Mouse (Mus musculus): ENCODE measurements around the gene Zfp385a. TPM values are rescaled to one million over a fixed set of nuclear protein-coding genes. Genes with fewer than 3 reads are reported as not detected.

Zfp385a gene
- total RNA-seq, 2 experiments from 2014 or later, result 16.6 to 18.4 TPM

DNA sequence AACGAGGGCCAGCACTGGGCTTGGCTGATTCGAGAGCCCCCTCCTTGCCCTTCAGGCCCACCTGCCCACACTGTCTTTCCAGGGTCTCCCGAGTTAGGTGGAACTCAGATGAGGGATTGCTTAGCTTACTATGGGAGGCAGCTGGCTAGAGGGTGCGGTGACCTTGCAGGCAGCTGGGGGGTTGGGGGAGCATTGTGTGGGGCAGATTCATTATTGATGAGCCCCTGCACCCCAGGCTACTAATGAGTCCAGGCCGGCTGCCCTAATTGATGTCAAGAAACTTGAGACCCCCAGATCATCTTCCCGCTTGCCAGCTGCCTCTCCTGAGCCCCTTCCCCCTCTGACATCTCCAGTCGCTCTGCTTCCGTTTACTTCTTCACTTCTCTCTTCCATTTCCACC lies 1.7 kb upstream of the Zfp385a start:
- intact Hi-C loops (cut with DNase I), result no loop called here
- DNase-seq, result no peak

- intact Hi-C loops (cut with DNase I), result no loop called here
- DNase-seq, result no peak
Measured at GRCm38 (mm10) chr15:103340786-103341185, 893 bp upstream of the Zfp385a start.

- DNase-seq, result no peak
- intact Hi-C loops (cut with DNase I), result no loop called here
Measured at GRCm38 (mm10) chr15:103339166-103339960, 530 bp downstream of the Zfp385a start.

DNA sequence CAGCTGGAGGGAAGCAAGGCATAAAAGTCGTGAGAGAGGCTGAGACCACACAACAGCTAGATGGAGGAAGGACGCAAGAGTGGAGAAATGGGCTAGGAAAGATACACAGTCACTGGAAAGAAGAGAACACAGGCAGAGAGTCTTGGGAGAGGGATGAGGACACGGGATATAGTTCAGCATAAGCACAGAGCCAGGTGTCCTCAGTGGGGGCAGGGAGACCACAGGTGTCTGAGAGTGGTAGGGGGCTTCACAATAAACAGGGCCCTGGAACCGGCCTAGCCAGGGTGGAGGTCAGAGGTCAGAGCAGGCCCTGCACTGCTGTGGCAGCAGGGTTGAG lies 1.1 kb downstream of the Zfp385a start:
- DNase-seq, result no peak

GRCm38 (mm10) chr15:103336996-103337667 lies 2.8 kb downstream of the Zfp385a start:
- intact Hi-C loops (cut with DNase I), result no loop called here
- no peak for DNase-seq

More for the DNA sequence above, 1.1 kb downstream of the Zfp385a start:
- intact Hi-C loops (cut with DNase I), result no loop called here

DNA sequence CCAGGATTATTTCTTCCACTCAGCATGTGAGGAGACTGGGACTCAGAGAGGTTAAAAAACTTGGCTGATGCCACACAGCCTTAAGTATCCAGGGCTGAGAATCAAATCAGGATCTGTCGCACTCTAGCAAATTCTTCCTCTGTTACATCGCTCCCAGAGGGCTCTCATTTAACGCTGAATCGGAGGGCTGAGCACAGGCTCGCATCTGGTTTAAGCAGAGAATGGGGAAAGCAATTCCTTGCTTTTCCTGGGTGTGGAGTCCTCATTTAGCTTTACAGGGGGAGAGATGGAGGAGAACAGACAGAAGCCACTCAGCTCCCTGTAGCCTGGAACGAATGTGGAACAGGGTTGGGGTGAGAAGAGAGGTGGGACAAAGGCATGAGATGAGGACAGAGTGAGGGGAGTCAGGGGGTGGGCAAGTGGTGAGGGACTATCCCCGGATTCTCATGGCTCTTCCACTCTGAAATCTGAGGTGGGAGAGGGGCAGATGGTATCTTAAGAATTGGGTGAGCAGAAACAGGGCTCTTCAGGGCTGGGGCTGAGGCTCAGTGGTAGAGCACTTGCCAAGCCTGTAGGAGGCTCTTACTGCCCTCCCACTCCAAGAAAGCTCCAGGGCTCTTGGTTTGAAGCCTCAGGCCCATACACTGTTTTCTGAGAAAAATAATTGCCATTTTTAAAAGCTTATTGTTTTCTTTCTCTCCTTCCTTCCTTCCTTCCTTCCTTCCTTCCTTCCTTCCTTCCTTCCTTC lies 4.2 kb downstream of the Zfp385a start:
- intact Hi-C loops (cut with DNase I), result no loop called here
- DNase-seq, result no peak

DNA sequence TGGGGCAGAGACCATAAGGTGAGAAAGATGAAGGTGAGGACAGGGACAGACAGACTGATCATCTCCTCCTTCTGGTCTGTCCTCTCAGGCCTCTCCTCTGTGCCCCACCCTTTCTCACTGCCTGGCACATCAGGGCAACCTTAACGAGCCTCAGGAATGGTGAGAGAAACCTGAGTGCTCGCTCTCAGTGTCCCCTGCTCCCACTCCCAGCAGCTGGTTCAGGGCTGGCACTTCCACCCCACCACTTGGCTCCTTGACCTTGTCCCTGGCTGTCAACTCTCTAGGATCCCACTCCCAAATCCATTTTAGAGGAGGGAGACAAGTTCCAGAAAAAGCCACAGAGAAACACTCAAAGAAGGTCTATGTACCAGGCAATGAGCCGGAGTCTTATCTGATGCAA lies 4.9 kb downstream of the Zfp385a start:
- DNase-seq, result no peak
- intact Hi-C loops (cut with DNase I), result no loop called here

DNA sequence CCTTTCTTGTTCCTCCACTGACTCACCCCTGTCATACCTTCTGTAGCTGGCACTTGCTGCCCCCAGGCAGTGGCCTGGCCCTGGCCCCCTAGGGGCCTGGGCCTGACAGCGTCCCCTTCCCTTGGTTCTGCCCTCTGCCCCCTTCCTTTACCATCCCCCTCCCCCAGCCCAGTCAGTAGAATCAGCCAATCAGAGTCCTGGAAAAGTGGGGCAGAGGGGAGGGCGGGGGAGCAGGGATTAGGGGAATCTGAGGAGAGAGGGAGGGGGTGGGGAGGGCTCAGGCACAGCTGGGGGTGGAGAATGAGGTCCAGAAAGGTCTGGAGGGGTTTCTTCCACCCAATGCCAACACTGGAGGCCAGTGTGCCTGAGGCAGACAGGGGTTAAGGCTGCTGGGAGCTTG lies 5.7 kb downstream of the Zfp385a start:
- intact Hi-C loops (cut with DNase I), result no loop called here
- DNase-seq, result no peak

DNA sequence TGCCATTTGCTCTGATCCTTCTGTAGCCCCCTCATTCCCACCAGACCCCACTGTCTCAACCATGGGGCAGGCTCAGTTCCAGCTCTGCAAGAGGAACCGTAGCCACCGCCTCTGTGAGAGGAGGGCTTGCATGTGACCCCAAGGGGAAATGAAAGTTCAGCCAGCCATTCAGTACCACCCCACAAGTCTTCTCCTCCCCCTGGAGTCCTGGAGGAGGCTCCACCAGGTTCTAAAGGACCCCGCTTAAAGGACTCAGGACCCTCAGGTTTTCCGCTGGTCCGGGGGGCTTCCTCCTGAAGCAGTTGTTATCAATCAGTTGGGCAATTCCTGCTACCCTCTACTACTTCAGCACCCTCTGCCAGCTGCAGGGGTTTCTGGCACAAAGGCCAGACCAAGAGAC lies 6.2 kb downstream of the Zfp385a start:
- intact Hi-C loops (cut with DNase I), result no loop called here
- DNase-seq, result no peak

- intact Hi-C loops (cut with DNase I), result no loop called here
- DNase-seq, result no peak
Measured at GRCm38 (mm10) chr15:103333081-103333615, 6.7 kb downstream of the Zfp385a start.

DNA sequence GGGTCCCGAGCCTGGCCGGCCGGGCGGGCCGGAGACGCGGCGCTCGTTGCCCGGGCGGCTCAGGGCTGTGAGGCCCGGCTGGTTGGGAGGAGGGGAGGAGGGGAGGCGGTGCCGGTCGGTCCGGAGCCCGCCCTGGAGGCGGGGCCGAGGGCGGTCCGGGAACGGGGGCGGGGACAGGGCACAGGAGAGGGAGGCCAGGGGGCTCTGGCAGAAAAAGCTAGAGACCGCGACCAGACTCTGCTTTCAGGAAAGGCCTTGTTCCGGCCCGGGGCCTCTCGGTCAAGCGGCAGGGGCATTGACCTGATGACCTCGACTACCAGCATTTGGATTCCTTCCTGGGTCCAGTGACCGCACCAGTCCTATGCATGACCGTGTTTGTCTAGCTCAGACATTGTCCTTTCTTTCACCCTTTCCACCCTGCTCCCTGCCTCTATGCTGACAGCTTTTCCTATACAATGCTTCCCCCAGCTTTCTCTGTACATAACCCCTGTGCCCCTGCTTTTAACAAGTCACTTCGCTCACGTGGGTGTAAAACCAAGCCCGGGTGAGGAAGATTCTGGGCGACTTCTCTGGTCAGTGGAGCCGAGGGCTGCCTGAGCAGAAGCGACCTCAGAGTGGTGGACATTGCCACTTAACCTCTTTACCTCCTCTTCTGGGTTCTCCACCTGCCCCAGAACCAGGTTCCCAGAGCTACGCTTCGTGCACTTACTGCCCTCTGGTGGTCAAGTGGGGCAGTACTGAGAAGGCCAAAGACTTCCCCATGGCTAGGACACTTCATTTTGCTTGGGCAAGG lies 16.2 kb downstream of the Zfp385a start:
- intact Hi-C loops (cut with DNase I), result no loop called here

DNA sequence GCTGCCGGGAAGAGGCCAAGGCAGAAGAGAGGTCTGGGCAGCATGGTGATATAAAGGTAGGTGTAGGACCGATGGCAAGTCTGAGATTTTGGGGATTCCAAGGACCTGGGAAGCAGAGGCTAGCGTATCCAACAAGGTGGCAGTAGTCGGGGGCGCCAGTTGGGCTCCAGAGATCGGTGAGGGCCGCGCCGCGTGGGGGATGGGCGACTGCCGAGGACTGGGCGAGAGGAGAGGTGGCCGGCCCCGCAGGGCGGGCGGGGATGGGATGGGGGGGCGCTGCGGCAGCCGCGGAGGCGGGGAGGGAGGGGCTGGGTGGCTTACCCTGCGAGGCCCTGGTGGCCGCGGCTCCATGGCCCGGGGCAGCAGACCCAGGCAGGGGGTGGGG lies 16.8 kb downstream of the Zfp385a start:
- no peak for DNase-seq
- intact Hi-C loops (cut with DNase I), result no loop called here

More for the DNA sequence above, 16.2 kb downstream of the Zfp385a start:
- DNase-seq, result peak; percentile 94 to 95

- DNase-seq, result no peak
- intact Hi-C loops (cut with DNase I), result no loop called here
Measured at GRCm38 (mm10) chr15:103322396-103322795, 17.5 kb downstream of the Zfp385a start.

- peak; percentile 49 to 71 for DNase-seq
- intact Hi-C loops (cut with DNase I), result no loop called here
Measured at GRCm38 (mm10) chr15:103321076-103321475, 18.8 kb downstream of the Zfp385a start.

GRCm38 (mm10) chr15:103318201-103318816 lies 21.6 kb downstream of the Zfp385a start:
- peak in 1 of 2 experiments; percentile 60 for DNase-seq
- intact Hi-C loops (cut with DNase I), result no loop called here

DNA sequence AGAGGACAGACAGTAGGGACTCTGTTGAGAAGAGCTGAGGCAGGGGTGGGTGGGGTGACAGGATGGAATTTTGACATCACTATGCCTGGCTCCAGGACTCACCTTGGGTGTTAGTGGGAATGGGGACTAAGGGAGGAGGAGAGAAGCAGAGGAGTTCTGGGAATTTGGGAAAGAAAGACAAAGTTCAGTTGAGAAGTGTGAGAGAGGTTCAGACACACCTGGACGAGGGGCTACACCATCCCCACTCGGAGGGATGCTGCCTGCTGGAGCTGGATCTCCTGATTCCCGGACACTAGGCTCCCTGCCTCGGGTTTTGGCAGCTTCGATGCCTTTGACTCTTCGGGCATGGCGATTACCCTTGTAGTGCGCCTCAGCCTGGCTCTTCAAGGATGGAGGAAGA lies 22.2 kb downstream of the Zfp385a start:
- intact Hi-C loops (cut with DNase I), result no loop called here
- no peak for DNase-seq

GRCm38 (mm10) chr15:103317120-103317519 lies 22.8 kb downstream of the Zfp385a start:
- no peak for DNase-seq
- intact Hi-C loops (cut with DNase I), result no loop called here

GRCm38 (mm10) chr15:103315979-103316776 lies 23.7 kb downstream of the Zfp385a start:
- peak; percentile 82 to 83 for DNase-seq
- intact Hi-C loops (cut with DNase I), result no loop called here

- intact Hi-C loops (cut with DNase I), result no loop called here
- DNase-seq, result peak; percentile 88 to 92
Measured at GRCm38 (mm10) chr15:103315011-103315502, 24.8 kb downstream of the Zfp385a start.

Measured in heart, postnatal 14 days (tissue).